Mouse (Mus musculus): ENCODE measurements around the gene Cox14. TPM values are rescaled to one million over a fixed set of nuclear protein-coding genes. Genes with fewer than 3 reads are reported as not detected.
"Not testable (repeated sequence)": the region's sequence is repeated elsewhere in the genome, so short reads cannot be mapped to it uniquely, and the experiment has no call there.

The Cox14 gene
- total and polyA plus RNA-seq, 2 experiments from 2014 or later, result 69.0 to 177 TPM

GRCm38 (mm10) chr15:99688712-99689111, 36.7 kb upstream of the Cox14 start:
- Histone ChIP-seq H3K9ac (no peak overlapping the region), H3K27ac (ENCODE audit: low read depth, low read length) (no peak overlapping the region), H3K4me3 (ENCODE audit: low read depth, low read length) (no peak overlapping the region), H3K4me1 (ENCODE audit: insufficient read depth) (no peaks in the 10 kb centered on the region), H3K4me2 (ENCODE audit: low read depth) (no peak overlapping the region), H3K27me3 (ENCODE audit: insufficient read depth, low read length) (no peaks in the 10 kb centered on the region), H3K36me3 (ENCODE audit: insufficient read depth) (peaks cover 21% of the 10 kb centered on the region), H3K9me3 (ENCODE audit: low read length) (no peaks in the 10 kb centered on the region)
- peak; percentile 74 for DNase-seq
- WGBS, result 8% methylated on average over 4 of the region's 4 CpGs
- peak; percentile 73 for ATAC-seq
- peak; percentile 95 for TF ChIP-seq CTCF (IDR thresholded peaks at IDR 0.05; ENCODE audit: low read depth)

DNA sequence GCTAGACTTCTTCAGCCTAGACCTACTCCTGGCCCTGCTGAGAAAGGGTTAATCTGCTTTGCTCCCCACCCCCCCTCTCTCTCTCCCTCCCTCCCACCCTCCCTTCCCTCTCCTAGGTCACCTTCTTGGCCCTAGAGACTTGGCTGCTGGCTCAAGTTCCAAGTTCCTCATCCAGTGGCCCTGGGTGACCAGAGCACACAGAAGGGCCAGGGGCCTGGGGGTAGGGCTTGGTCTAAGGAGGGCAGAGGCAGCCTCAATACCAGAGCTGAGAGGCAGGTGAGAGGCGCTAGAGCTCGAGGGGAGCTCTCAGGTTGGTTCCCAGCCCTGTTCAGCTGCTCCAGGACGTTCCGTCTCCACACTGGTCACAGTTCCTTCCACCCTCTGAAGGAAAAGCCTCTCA, 34.5 kb upstream of the Cox14 start:
- H3K27me3 ChIP-seq (ENCODE audit: insufficient read depth, low read length), result no peaks in the 10 kb centered on the region
- ATAC-seq (no peak), DNase-seq (no peak)
- H3K4me1 ChIP-seq (ENCODE audit: insufficient read depth), result no peaks in the 10 kb centered on the region
- no peak overlapping the region for H3K4me2 ChIP-seq (ENCODE audit: low read depth)
- H3K27ac ChIP-seq (ENCODE audit: low read depth, low read length), result no peak overlapping the region
- no peak overlapping the region for H3K4me3 ChIP-seq (ENCODE audit: low read depth, low read length)
- H3K36me3 ChIP-seq (ENCODE audit: insufficient read depth), result peaks cover 12% of the 10 kb centered on the region
- no peak for TF ChIP-seq CTCF (IDR thresholded peaks at IDR 0.05; ENCODE audit: low read depth)
- WGBS, result 25% methylated on average over 4 of the region's 4 CpGs
- H3K9ac ChIP-seq, result no peak overlapping the region
- no peaks in the 10 kb centered on the region for H3K9me3 ChIP-seq (ENCODE audit: low read length)

DNA sequence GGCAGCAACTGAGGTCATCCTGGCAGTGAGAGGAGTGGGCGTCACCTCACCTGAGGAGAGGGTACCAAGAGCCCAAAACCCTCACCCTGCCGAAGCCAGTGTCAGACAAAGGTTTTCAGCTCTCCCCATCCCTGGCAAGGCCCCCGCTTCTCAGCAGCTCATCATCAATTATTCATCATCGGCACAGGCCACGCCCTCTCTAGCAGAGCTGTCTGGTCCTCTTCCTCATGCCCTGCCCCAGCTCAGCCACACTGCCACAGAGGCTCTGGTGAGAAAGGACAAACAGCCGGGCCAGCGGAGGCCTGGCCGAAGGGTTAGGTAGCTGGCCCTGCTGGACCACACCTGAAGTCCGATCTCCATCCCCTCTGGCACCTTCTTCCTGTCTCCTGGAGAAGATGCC, 33.4 kb upstream of the Cox14 start:
- DNase-seq (no peak), ATAC-seq (peak; percentile 45; the same call in 1 of the 2 replicates)
- WGBS, result 57% methylated on average over 9 of the region's 9 CpGs
- TF ChIP-seq CTCF (IDR thresholded peaks at IDR 0.05; ENCODE audit: low read depth), result no peak
- H3K27me3 ChIP-seq (ENCODE audit: insufficient read depth, low read length), result no peaks in the 10 kb centered on the region
- no peak overlapping the region for H3K4me2 ChIP-seq (ENCODE audit: low read depth)
- H3K4me1 ChIP-seq (ENCODE audit: insufficient read depth), result no peaks in the 10 kb centered on the region
- no peak overlapping the region for H3K27ac ChIP-seq (ENCODE audit: low read depth, low read length)
- H3K36me3 ChIP-seq (ENCODE audit: insufficient read depth), result peaks cover 22% of the 10 kb centered on the region
- no peak overlapping the region for H3K4me3 ChIP-seq (ENCODE audit: low read depth, low read length)
- H3K9ac ChIP-seq, result no peak overlapping the region
- H3K9me3 ChIP-seq (ENCODE audit: low read length), result no peaks in the 10 kb centered on the region

GRCm38 (mm10) chr15:99697309-99697708, 28.1 kb upstream of the Cox14 start:
- 41% methylated on average over 2 of the region's 2 CpGs for WGBS
- Histone ChIP-seq H3K4me3 (ENCODE audit: low read depth, low read length) (no peak overlapping the region), H3K36me3 (ENCODE audit: insufficient read depth) (peaks cover 41% of the 10 kb centered on the region), H3K27ac (ENCODE audit: low read depth, low read length) (no peak overlapping the region), H3K27me3 (ENCODE audit: insufficient read depth, low read length) (no peaks in the 10 kb centered on the region), H3K9me3 (ENCODE audit: low read length) (no peaks in the 10 kb centered on the region), H3K9ac (no peak overlapping the region), H3K4me2 (ENCODE audit: low read depth) (no peak overlapping the region), H3K4me1 (ENCODE audit: insufficient read depth) (no peaks in the 10 kb centered on the region)
- ATAC-seq, result no peak
- DNase-seq, result no peak
- TF ChIP-seq CTCF (IDR thresholded peaks at IDR 0.05; ENCODE audit: low read depth), result no peak

DNA sequence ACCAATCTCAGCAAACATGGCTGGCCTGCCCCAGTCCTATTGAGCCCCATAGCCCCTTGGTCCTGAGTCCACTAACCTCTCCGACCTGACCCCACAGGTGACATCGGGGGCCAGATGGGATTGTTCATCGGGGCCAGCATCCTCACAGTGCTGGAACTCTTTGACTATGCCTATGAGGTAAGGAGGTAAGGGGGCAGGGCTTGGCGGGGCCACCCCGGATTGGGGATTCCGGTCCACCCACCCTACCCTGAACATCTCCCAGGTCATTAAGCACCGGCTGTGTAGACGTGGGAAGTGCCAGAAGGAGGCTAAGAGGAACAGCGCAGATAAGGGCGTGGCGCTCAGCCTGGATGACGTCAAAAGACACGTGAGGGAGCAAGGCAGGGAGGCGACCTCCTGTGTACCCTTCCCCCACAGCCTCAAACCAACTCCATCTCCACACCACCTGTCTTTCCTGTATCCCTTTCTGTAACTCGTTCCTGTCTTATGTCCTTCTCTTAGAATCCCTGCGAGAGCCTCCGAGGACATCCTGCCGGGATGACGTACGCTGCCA, 26.8 kb upstream of the Cox14 start:
- H3K9ac ChIP-seq, result no peak overlapping the region
- H3K27ac ChIP-seq (ENCODE audit: low read depth, low read length), result no peak overlapping the region
- H3K4me3 ChIP-seq (ENCODE audit: low read depth, low read length), result no peak overlapping the region
- WGBS, result 40% methylated on average over 20 of the region's 20 CpGs
- ATAC-seq (no peak), DNase-seq (no peak)
- no peak overlapping the region for H3K4me2 ChIP-seq (ENCODE audit: low read depth)
- peaks cover 43% of the 10 kb centered on the region for H3K36me3 ChIP-seq (ENCODE audit: insufficient read depth)
- 0 out of 2 replicates have a peak, but pooled peaks cover 8% of the 10 kb centered on the region for H3K4me1 ChIP-seq (ENCODE audit: insufficient read depth)
- TF ChIP-seq CTCF (IDR thresholded peaks at IDR 0.05; ENCODE audit: low read depth), result no peak
- no peaks in the 10 kb centered on the region for H3K9me3 ChIP-seq (ENCODE audit: low read length)
- H3K27me3 ChIP-seq (ENCODE audit: insufficient read depth, low read length), result no peaks in the 10 kb centered on the region

GRCm38 (mm10) chr15:99699715-99700114, 25.7 kb upstream of the Cox14 start:
- Histone ChIP-seq H3K9me3 (ENCODE audit: low read length) (no peaks in the 10 kb centered on the region), H3K4me2 (ENCODE audit: low read depth) (no peak overlapping the region), H3K4me1 (ENCODE audit: insufficient read depth) (peaks cover 17% of the 10 kb centered on the region), H3K27ac (ENCODE audit: low read depth, low read length) (no peak overlapping the region), H3K27me3 (ENCODE audit: insufficient read depth, low read length) (no peaks in the 10 kb centered on the region), H3K4me3 (ENCODE audit: low read depth, low read length) (no peak overlapping the region), H3K36me3 (ENCODE audit: insufficient read depth) (peaks cover 50% of the 10 kb centered on the region), H3K9ac (no peak overlapping the region)
- no peak for TF ChIP-seq CTCF (IDR thresholded peaks at IDR 0.05; ENCODE audit: low read depth)
- ATAC-seq (no peak), DNase-seq (no peak)
- 87% methylated on average over 10 of the region's 10 CpGs for WGBS

DNA sequence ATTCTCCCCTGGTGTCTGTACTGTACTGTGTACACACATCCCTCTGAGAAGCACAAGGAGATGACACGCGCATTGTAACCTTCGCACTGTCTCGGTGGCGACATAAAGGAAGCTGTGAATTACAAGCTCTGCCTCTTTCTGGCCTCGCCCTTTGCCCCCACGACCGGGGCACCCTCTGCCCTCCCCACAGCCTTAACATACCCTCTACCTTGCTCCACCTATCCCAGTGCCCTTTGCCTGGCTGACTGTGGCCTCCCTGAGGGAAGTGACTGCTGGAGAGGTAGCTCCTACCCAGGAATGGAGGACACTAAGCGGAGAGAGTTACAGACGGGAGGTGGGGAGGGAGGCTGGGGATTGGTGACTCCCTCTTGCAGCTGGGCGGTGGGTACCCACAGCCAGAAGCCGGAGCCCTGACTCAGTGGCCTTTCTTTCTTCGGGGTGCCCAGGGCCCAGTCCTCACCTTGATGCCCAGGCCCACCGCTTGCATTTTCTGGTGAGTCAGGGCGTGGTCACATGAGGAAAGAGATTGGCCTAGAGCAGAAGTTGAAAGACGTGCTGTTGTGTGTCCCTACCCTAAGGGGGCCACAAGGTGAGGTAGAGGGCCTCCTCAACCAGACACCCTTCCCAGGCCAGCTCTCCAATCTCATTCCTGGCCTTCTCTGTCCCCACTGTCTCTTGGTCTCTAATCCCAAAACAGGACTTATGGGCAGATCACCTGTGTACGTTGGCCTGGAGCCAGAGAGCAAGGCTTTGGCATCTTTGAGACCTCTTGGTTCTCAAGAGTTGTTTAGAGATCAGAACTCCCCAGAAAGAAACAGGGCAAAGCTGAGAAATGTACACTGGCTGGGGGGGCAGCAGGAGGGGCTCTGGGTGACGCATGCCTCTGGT, 25.0 kb upstream of the Cox14 start:
- 0 out of 2 replicates have a peak overlapping the region, but pooled peaks have one; percentile 98 for H3K27ac ChIP-seq (ENCODE audit: low read depth, low read length)
- TF ChIP-seq CTCF (IDR thresholded peaks at IDR 0.05; ENCODE audit: low read depth), result no peak
- WGBS, result 90% methylated on average over 18 of the region's 18 CpGs
- no peak overlapping the region for H3K4me3 ChIP-seq (ENCODE audit: low read depth, low read length)
- no peak for DNase-seq
- no peak for ATAC-seq
- peaks cover 51% of the 10 kb centered on the region for H3K36me3 ChIP-seq (ENCODE audit: insufficient read depth)
- H3K4me2 ChIP-seq (ENCODE audit: low read depth), result no peak overlapping the region
- no peaks in the 10 kb centered on the region for H3K9me3 ChIP-seq (ENCODE audit: low read length)
- no peaks in the 10 kb centered on the region for H3K27me3 ChIP-seq (ENCODE audit: insufficient read depth, low read length)
- peaks cover 20% of the 10 kb centered on the region for H3K4me1 ChIP-seq (ENCODE audit: insufficient read depth)
- H3K9ac ChIP-seq, result no peak overlapping the region

DNA sequence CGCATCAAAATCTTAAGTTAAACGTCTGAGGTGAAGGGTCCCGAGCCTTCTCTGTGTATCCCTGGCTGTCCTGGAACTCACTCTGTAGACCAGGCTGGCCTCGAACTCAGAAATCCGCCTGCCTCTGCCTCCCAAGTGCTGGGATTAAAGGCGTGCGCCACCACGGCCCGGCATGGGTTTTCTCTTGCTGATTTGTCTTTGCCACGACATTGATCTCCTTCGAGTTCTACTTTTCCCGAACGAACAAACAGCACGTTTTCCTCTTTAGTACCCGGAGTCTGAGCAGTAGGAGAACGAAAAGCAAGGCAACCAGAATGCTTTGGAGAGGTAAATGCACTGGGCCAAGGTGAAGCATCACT, 23.8 kb upstream of the Cox14 start:
- 44% methylated on average over 16 of the region's 16 CpGs for WGBS
- Histone ChIP-seq H3K4me3 (ENCODE audit: low read depth, low read length) (peak overlapping the region; percentile 97), H3K27ac (ENCODE audit: low read depth, low read length) (peak overlapping the region; percentile 98), H3K4me1 (ENCODE audit: insufficient read depth) (peaks cover 20% of the 10 kb centered on the region), H3K9ac (peak overlapping the region; percentile 97), H3K4me2 (ENCODE audit: low read depth) (peak overlapping the region; percentile 83), H3K36me3 (ENCODE audit: insufficient read depth) (peaks cover 47% of the 10 kb centered on the region)
- not testable (repeated sequence) for ATAC-seq; H3K9me3 ChIP-seq (ENCODE audit: low read length); H3K27me3 ChIP-seq (ENCODE audit: insufficient read depth, low read length); DNase-seq
